Mouse (Mus musculus) testis, postnatal 14 days (tissue): Measurements from ENCODE around the gene Wnt16.
"Not testable (repeated sequence)": the region's sequence is repeated elsewhere in the genome, so short reads cannot be mapped to it uniquely, and the experiment has no call there.

Source experiments
- DNase-seq: peaks from one replicate; pipeline ENCODE4 v3.0.0; 2021; ENCODE audit warnings: low spot score

Gene Wnt16

GRCm38 (mm10) chr6:22288004-22288736 lies at the start of gene Wnt16:
Wnt16 (plus strand) TSS chr6:22288227.
- peak; percentile 10 for DNase-seq

- DNase-seq: no peak
Measured at GRCm38 (mm10) chr6:22243321-22243720, 44.7 kb upstream of the Wnt16 start.

GRCm38 (mm10) chr6:22246696-22247095 lies 41.3 kb upstream of the Wnt16 start:
- DNase-seq: no peak

- no peak for DNase-seq
Measured at GRCm38 (mm10) chr6:22258784-22259183, 29.2 kb upstream of the Wnt16 start.

DNA sequence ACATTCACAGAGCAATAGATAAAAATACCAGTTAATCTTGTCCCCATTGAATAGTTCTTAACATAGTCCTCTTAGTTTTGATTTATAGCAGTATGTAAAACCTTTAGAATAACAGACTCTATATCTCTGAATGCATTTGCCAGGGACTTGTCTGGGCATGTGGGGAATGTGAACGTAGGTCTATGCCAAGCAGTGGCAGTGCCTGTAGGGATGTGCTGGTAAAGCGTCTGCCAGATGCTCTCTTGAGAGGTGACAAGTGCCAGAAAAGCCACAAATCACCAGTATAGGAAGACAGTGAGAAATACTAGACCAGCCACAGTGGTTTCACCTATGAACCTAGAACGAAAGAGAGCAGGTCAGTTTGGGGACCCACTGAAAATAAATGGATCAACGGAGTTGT lies 25.5 kb upstream of the Wnt16 start:
- no peak for DNase-seq

- not testable (repeated sequence) for DNase-seq
Measured at GRCm38 (mm10) chr6:22264094-22264493, 23.9 kb upstream of the Wnt16 start.

DNA sequence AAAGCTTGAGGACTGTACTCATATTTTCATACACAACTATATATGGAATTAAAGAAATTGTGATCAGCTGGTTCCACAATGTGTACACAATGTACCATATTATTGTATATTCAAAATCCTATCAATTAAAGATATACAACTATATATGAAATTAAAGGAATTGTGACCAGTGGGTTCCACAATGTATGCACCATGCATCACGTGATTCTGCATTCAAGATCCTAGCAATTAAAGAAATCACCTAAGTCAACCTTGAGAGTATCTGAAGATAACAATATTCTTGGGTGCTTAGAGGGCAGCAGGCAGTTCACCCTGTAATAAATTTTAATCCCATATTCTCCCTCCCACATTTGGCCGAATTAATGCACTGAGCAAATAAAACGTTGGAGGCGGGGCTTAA lies 22.0 kb upstream of the Wnt16 start:
- no peak for DNase-seq

DNA sequence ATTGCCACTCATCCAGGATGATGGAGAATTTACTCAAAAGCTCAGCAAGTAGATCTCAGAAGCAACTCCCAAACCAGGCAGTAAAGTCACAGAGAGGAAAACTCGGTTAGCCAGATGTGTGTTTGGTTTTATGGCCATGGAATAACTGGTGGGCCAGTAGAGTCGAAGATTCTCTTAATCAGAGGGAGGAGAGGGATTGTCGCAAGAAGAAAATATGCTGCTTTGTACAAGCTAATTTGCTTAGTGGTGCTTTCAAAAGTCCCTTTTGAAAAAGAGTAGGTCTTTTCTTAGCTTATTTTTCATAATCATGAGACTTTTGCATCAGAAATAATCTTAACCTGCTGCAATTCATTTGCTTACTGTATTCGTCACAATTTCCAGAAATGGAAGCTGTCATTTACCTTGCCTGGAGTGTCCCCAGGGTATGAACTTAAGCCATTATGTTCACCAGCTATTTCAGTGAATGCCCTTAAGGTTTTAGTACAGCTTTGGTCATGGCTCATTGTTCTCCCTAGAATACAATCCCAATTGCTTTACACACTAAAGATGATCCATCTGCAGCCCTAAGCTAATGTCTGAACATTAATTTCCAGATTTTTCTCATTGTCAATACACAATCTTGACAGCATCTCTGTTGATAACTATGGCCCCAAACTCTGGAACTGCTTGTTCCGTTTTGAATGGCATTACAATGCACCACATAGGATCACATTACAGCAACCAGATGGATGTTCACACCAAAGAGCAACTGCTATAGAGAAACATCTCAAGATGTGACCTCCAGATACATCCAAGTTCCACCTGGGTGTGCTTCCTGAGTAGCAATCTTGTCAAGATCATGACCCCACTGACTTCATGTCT lies 20.0 kb upstream of the Wnt16 start:
- DNase-seq: no peak

DNA sequence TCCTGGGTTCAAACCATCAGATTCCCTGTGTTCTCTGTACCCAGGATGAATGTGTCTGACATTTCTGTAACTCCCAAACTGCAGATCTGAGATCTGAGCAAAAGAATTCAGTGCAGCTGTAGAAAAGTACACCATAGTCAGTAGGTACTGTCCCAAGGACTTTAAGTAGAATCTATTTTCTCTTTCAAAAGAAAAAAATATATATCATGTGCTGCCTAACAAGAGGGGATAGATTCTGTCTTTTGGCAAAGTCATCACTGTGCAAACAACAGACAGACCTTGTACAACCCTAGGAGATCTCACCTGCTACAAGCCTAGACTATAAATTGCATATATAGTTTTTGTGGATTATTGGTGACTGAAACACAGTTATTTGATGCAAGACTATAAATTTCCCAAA lies 19.4 kb upstream of the Wnt16 start:
- no peak for DNase-seq

DNA sequence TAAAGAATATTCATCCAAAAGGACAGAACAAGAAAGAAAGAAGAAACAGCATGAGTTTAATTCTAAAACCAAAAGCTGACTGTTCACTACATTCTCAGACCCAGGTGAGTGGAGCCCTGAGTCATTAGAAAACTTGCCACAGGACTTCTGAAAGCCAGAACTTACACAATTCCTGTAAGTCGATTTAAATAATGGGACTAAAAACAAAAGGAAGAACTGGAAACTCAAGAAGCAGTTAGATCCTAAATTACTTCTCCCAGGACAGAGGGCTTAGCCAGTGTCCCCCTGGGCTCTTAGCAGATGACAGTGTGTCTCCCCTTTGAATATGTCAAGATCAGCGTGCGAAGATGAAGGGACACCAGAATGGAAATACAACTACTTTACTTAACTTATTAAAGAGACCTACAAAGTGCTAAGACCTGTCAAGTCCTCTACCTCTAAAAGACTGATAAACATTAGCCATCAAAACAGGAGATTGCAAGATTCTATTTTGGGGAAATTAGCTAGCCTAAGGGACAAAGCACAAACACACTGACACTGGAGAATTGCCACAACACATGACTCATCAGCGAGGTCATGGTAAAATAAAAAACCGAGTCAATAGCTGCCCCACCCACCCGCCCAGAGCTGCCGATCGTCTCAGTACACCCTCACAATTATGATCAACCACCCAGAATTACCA lies 18.0 kb upstream of the Wnt16 start:
- DNase-seq: no peak

DNA sequence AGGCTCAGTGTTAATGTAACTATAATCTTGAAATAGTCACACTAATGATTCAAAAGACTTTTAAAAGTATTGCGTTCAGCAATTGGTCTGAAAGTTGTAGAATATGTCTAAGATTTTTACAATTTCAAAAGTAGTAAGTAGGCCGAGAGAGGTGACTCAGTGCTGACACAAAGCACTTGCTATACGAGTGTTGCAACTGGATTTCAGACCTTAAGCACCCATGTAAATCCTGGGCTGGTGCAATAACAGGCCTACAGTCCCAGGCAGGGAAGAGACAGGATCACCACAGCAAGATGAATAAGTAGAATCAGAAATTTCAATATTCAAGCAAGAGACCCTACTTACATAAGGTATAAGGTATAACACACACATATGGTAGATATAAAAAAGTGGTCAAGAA lies 10.1 kb upstream of the Wnt16 start:
- DNase-seq: no peak

DNA sequence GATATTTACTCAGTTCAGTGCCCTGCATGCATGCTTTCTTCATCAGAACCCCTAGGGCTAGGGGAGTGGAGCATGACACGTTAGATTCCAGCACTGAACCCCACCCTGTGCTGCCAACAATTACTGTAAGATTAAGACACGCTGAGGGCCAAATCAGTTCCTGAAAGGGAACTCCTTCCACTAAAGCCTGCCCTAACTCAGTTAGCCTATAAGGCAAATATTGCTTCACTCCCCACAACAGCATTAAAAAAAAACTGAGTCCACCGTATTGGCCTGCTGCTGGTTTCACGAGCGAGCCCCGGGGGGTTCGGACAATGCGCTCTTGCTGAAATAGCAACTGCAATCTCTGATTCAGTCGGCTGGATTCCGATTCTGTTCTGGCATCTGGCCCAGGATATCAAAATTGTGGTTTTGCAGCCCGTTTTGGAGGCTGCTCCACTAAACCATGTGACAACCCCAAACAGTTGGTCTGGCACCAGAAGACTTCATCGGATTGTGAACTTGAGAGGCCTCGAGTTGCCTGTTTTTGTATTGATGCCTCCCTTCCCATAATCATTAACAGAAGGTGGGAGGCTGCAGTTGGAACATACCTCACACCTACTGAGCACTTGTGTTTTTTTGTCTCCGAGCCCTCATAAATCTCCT lies 7.7 kb upstream of the Wnt16 start:
- no peak for DNase-seq

DNA sequence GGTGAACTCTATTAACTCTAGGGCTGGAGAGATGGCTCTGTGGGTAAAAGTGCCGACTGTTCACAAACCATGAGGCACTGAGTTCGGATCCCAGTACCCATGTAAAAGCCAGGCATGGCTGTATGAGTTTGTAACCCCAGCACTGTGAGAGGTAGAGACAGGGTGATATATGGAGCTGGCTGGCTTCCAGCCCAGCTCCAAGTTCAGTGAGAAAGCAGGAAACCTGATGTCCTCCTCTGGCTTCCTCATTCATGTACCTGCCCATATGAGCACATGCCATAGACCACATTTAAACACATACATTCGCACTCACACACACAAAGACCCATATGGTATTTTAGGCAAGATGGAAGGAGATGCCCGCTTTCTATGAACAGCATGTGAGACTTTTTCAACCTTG lies 5.6 kb upstream of the Wnt16 start:
- DNase-seq: no peak

DNA sequence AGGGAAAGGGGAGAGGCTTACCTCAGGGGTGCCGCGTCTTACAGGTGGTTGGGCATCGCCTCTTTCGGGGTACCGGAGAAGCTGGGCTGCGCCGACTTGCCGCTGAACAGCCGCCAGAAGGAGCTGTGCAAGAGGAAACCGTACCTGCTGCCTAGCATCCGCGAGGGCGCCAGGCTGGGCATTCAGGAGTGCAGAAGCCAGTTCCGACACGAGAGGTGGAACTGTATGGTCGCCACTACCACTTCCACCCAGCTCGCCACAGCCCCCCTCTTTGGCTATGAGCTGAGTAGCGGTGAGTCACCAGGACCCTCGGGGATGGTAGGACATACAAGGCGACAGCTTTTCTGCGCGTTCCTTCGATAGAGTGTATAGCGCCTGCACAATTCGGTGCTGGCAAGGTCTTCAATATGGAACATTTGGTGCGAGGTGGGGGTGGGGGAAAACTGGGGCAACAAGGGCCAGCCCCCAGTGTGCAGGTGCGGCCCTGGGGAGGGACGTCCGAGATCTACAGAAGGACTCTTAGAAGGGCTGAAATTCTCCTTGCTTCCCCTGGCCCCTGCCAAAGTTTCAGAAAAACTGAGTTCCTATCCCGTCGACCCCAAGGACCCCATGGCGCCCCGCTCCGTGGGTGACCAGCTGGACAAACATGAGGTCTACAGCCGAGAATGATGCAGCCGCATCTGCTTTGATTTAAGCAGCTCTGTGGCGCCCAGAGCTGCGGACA lies 872 bp downstream of the Wnt16 start:
- DNase-seq: no peak

DNA sequence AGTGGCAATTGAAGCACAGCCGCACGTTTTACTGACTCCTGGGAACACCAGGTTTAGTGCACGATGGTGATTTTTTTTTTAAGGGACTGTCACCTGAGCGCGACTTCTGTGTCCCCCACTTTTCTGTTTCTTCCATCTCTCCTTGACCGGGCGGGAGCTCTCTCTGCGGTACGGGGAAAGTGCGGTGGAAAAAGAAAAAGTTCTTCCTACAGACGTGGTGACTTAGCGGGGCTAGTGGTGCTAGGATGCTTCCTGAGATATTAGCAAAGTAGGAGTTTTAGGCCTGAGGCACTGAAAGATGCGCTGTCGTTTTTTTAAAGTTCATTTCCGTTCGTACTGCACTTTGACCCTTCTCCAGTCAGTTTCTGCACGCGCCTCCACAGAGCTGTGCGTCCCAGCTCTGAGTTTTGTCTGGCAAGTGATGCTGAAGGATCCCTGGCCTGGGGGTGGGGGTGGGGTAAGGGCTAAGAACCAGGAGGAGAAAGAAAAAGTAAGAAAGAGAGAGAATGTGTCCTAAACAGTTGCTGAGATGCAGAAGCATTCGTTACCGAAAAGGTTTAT lies 1.5 kb downstream of the Wnt16 start:
- DNase-seq: no peak

GRCm38 (mm10) chr6:22290790-22291189 lies 2.8 kb downstream of the Wnt16 start:
- no peak for DNase-seq

GRCm38 (mm10) chr6:22292056-22292455 lies 4.0 kb downstream of the Wnt16 start:
- no peak for DNase-seq

GRCm38 (mm10) chr6:22293922-22294321 lies 5.9 kb downstream of the Wnt16 start:
- no peak for DNase-seq

GRCm38 (mm10) chr6:22297028-22297427 lies 9.0 kb downstream of the Wnt16 start:
- DNase-seq: no peak

DNA sequence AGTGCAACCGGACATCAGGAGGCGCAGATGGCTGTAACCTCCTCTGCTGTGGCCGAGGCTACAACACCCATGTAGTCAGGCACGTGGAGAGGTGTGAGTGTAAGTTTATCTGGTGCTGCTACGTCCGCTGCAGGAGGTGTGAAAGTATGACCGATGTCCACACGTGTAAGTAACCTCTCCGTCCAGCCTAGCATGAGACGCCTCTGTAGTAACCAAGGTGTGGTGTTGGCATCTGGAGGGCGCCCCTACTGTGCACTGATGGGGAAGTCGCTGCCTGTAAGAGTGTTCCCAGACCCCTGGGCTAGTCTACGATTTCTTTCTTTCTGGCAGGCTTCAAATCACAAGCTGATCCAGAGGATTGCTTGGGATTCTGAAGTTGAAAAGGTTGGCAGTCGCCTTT lies 10.0 kb downstream of the Wnt16 start:
- no peak for DNase-seq

- DNase-seq: peak; percentile 15
Measured at GRCm38 (mm10) chr6:22325364-22326072, 37.5 kb downstream of the Wnt16 start.
